Mouse (Mus musculus) hindbrain, embryonic 10.5 days (tissue): ENCODE measurements around the gene Olfm3. TPM values are rescaled to one million over a fixed set of nuclear protein-coding genes. Genes with fewer than 3 reads are reported as not detected.

Experiments used
- DNase-seq: peaks from one replicate; pipeline ENCODE4 v3.0.0-alpha.2; 2017; ENCODE audit warnings: low spot score
- H3K27ac ChIP-seq: fragments of 300-500 bp; sonication (generic); 2 replicates; pipeline ENCODE4 v1.5.1; 2016; ENCODE audit warnings: mild to moderate bottlenecking, moderate library complexity
- H3K27me3 ChIP-seq: fragments of 300-500 bp; sonication (generic); 2 replicates; pipeline ENCODE4 v1.6.1; 2016; ENCODE audit warnings: mild to moderate bottlenecking; ENCODE audit not compliant: poor library complexity, insufficient read depth, severe bottlenecking
- H3K36me3 ChIP-seq: fragments of 300-500 bp; sonication (generic); 2 replicates; pipeline ENCODE4 v1.6.1; 2016; ENCODE audit warnings: mild to moderate bottlenecking, moderate library complexity
- H3K4me1 ChIP-seq: fragments of 300-500 bp; sonication (generic); replicated peaks from 2 replicates; pipeline ENCODE4 v1.6.1; 2016; ENCODE audit warnings: mild to moderate bottlenecking
- H3K4me3 ChIP-seq: fragments of 300-500 bp; sonication (generic); 2 replicates; pipeline ENCODE4 v1.5.1; 2016; ENCODE audit warnings: mild to moderate bottlenecking, moderate library complexity
- H3K9me3 ChIP-seq: fragments of 300-500 bp; sonication (generic); 2 replicates; pipeline ENCODE4 v1.6.1; 2016; ENCODE audit warnings: mild to moderate bottlenecking, moderate library complexity
- WGBS: fragments of 180-500 bp; shearing (Covaris S2); methylation state at CpG from one replicate; pipeline ENCODE4 v1.1.7; 2016; 5-methylcytosine and 5-hydroxymethylcytosine counted together
- polyA plus RNA-seq: library from polyadenylated mRNA; unstranded; fragments of >200 nt; fragmentation: Nextera tagmentation; extraction: Ambion mirVana; gene quantifications from 2 replicates; pipeline ENCODE4 v1.2.1, GENCODE M21; 2016

Olfm3 gene
- polyA plus RNA-seq, 1 experiment from 2014 or later, result 0.72 TPM

GRCm38 (mm10) chr3:115088281-115088680 lies 184.4 kb downstream of the Olfm3 start:
- no peak for DNase-seq
- Histone ChIP-seq H3K4me3 (no peak overlapping the region), H3K27me3 (no peaks in the 10 kb centered on the region), H3K36me3 (no peaks in the 10 kb centered on the region), H3K4me1 (no peaks in the 10 kb centered on the region), H3K9me3 (no peaks in the 10 kb centered on the region), H3K27ac (no peak overlapping the region)
- 86% methylated on average over 3 of the region's 3 CpGs for WGBS

GRCm38 (mm10) chr3:115090670-115091069 lies 186.8 kb downstream of the Olfm3 start:
- no peak overlapping the region for H3K4me3 ChIP-seq
- 44% methylated on average over 2 of the region's 2 CpGs for WGBS

GRCm38 (mm10) chr3:115095496-115095895 lies 191.6 kb downstream of the Olfm3 start:
- no peaks in the 10 kb centered on the region for H3K27me3 ChIP-seq
- H3K36me3 ChIP-seq, result no peaks in the 10 kb centered on the region
- DNase-seq, result no peak
- no peak overlapping the region for H3K4me3 ChIP-seq
- no peaks in the 10 kb centered on the region for H3K9me3 ChIP-seq
- H3K4me1 ChIP-seq, result no peaks in the 10 kb centered on the region
- no peak overlapping the region for H3K27ac ChIP-seq
- WGBS, result 77% methylated on average over 3 of the region's 3 CpGs

More at GRCm38 (mm10) chr3:115090670-115091069, 186.8 kb downstream of the Olfm3 start:
- no peaks in the 10 kb centered on the region for H3K9me3 ChIP-seq
- no peaks in the 10 kb centered on the region for H3K27me3 ChIP-seq
- H3K36me3 ChIP-seq, result no peaks in the 10 kb centered on the region
- no peaks in the 10 kb centered on the region for H3K4me1 ChIP-seq
- H3K27ac ChIP-seq, result no peak overlapping the region
- DNase-seq, result no peak

GRCm38 (mm10) chr3:115099590-115099989 lies 195.7 kb downstream of the Olfm3 start:
- Histone ChIP-seq H3K36me3 (no peaks in the 10 kb centered on the region), H3K4me3 (no peak overlapping the region), H3K9me3 (no peaks in the 10 kb centered on the region), H3K27me3 (no peaks in the 10 kb centered on the region), H3K4me1 (no peaks in the 10 kb centered on the region), H3K27ac (no peak overlapping the region)
- DNase-seq, result no peak
- 93% methylated on average over 1 of the region's 1 CpGs for WGBS

GRCm38 (mm10) chr3:115104155-115104801 lies 200.4 kb downstream of the Olfm3 start:
- Histone ChIP-seq H3K27ac (no peak overlapping the region), H3K4me3 (no peak overlapping the region), H3K9me3 (no peaks in the 10 kb centered on the region), H3K36me3 (no peaks in the 10 kb centered on the region), H3K4me1 (no peaks in the 10 kb centered on the region), H3K27me3 (no peaks in the 10 kb centered on the region)
- WGBS, result 82% methylated on average over 2 of the region's 2 CpGs
- no peak for DNase-seq

- WGBS, result 47% methylated on average over 8 of the region's 8 CpGs
- no peaks in the 10 kb centered on the region for H3K9me3 ChIP-seq
- no peak for DNase-seq
- no peak overlapping the region for H3K4me3 ChIP-seq
- H3K4me1 ChIP-seq, result no peaks in the 10 kb centered on the region
- H3K36me3 ChIP-seq, result no peaks in the 10 kb centered on the region
- no peaks in the 10 kb centered on the region for H3K27me3 ChIP-seq
- H3K27ac ChIP-seq, result no peak overlapping the region
Observed at GRCm38 (mm10) chr3:115104802-115105493, 201.1 kb downstream of the Olfm3 start.

GRCm38 (mm10) chr3:115145722-115146121 lies 241.8 kb downstream of the Olfm3 start:
- Histone ChIP-seq H3K4me1 (no peaks in the 10 kb centered on the region), H3K27me3 (no peaks in the 10 kb centered on the region), H3K9me3 (no peaks in the 10 kb centered on the region), H3K4me3 (no peak overlapping the region), H3K27ac (no peak overlapping the region), H3K36me3 (no peaks in the 10 kb centered on the region)
- no peak for DNase-seq
- WGBS, result 79% methylated on average over 2 of the region's 2 CpGs

GRCm38 (mm10) chr3:115146244-115146643 lies 242.4 kb downstream of the Olfm3 start:
- no peak overlapping the region for H3K27ac ChIP-seq
- no peaks in the 10 kb centered on the region for H3K9me3 ChIP-seq
- 93% methylated on average over 2 of the region's 2 CpGs for WGBS
- no peak for DNase-seq
- no peak overlapping the region for H3K4me3 ChIP-seq
- no peaks in the 10 kb centered on the region for H3K4me1 ChIP-seq
- H3K27me3 ChIP-seq, result no peaks in the 10 kb centered on the region
- H3K36me3 ChIP-seq, result no peaks in the 10 kb centered on the region

- no peaks in the 10 kb centered on the region for H3K4me1 ChIP-seq
- 89% methylated on average over 3 of the region's 3 CpGs for WGBS
- no peaks in the 10 kb centered on the region for H3K9me3 ChIP-seq
- no peaks in the 10 kb centered on the region for H3K27me3 ChIP-seq
- H3K36me3 ChIP-seq, result no peaks in the 10 kb centered on the region
- DNase-seq, result no peak
- no peak overlapping the region for H3K27ac ChIP-seq
- H3K4me3 ChIP-seq, result no peak overlapping the region
Observed at GRCm38 (mm10) chr3:115158903-115159473, 255.1 kb downstream of the Olfm3 start.

GRCm38 (mm10) chr3:115174625-115175024 lies 270.7 kb downstream of the Olfm3 start:
- no peaks in the 10 kb centered on the region for H3K36me3 ChIP-seq
- no peaks in the 10 kb centered on the region for H3K4me1 ChIP-seq
- DNase-seq, result no peak
- 87% methylated on average over 7 of the region's 7 CpGs for WGBS
- no peaks in the 10 kb centered on the region for H3K9me3 ChIP-seq
- no peak overlapping the region for H3K4me3 ChIP-seq
- H3K27me3 ChIP-seq, result no peaks in the 10 kb centered on the region
- no peak overlapping the region for H3K27ac ChIP-seq
